Mouse (Mus musculus) C2C12 (cell line): Measurements from ENCODE around the gene Kansl1l. TPM values are rescaled to one million over a fixed set of nuclear protein-coding genes. Genes with fewer than 3 reads are reported as not detected.

Experiments used
- H3K27me3 ChIP-seq: one replicate; pipeline ENCODE4 v1.6.1; 2011; ENCODE audit not compliant: control insufficient read depth, insufficient read depth, insufficient read length
- H3K36me3 ChIP-seq: one replicate; pipeline ENCODE4 v1.6.1; 2011; ENCODE audit not compliant: control insufficient read depth, insufficient read depth
- H3K4me3 ChIP-seq: one replicate; pipeline ENCODE4 v1.5.1; 2011; ENCODE audit warnings: mild to moderate bottlenecking, control low read depth; ENCODE audit not compliant: poor library complexity, insufficient read depth, severe bottlenecking
- H3K79me2 ChIP-seq: one replicate; pipeline ENCODE4 v1.6.1; 2011; ENCODE audit not compliant: control insufficient read depth, insufficient read depth
- H3K79me3 ChIP-seq: one replicate; pipeline ENCODE4 v1.6.1; 2011; ENCODE audit warnings: low read depth, control low read depth
- H3ac ChIP-seq: one replicate; pipeline ENCODE3; 2011; ENCODE audit warnings: low read depth; ENCODE audit not compliant: control insufficient read depth, insufficient read length
- CEBPB ChIP-seq: IDR thresholded peaks from one replicate; pipeline ENCODE4 v1.6.1; 2011; ENCODE audit warnings: low read depth, mild to moderate bottlenecking, control low read depth, moderate library complexity
- CTCF ChIP-seq: IDR thresholded peaks from one replicate; pipeline ENCODE4 v1.5.1; 2011; ENCODE audit not compliant: control insufficient read depth, insufficient read depth, insufficient read length
- FOSL1 ChIP-seq: IDR thresholded peaks from one replicate; pipeline ENCODE4 v1.8.0; 2011; ENCODE audit warnings: mild to moderate bottlenecking, low read length; ENCODE audit not compliant: poor library complexity, insufficient read depth, severe bottlenecking
- MAX ChIP-seq: IDR thresholded peaks from one replicate; pipeline ENCODE4 v1.6.1; 2011; ENCODE audit warnings: mild to moderate bottlenecking, control low read depth
- MYOD1 ChIP-seq: IDR thresholded peaks from one replicate; pipeline ENCODE4 v1.6.1; 2011; ENCODE audit warnings: low read depth; ENCODE audit not compliant: control insufficient read depth, insufficient read length
- MYOG ChIP-seq: IDR thresholded peaks from one replicate; pipeline ENCODE4 v1.6.1; 2011; ENCODE audit not compliant: control insufficient read depth, insufficient read length; ENCODE audit errors: extremely low read depth
- USF1 ChIP-seq: IDR thresholded peaks from one replicate; pipeline ENCODE4 v1.6.1; 2011; ENCODE audit warnings: low read depth, mild to moderate bottlenecking, control low read depth, moderate library complexity
- polyA plus RNA-seq: library from polyadenylated mRNA; unstranded; fragments of >200 nt; fragmentation: generic; extraction: Trizol; gene quantifications from one replicate; pipeline ENCODE4 v1.2.1, GENCODE M21; 2012; ENCODE audit warnings: missing spikeins

Kansl1l gene
- polyA plus RNA-seq, 1 experiment, result 1.9 TPM

DNA sequence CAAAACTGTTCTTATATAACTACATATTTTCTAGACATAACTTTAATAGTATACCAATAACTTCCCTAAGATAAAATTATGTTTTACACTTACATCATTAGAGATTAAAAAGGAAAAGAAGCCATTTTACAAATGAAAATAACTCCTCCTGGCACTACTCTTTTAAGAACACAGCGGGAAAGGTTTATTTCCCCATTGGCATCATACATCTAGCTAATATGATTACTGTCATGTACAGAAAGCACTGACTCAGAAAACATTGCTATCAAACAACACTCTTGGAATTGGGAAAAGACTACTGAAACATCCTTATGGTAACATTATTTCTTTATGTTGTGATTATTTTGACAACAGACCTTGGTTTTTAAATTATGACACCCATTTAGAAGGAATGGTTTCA lies 48.6 kb downstream of the Kansl1l start:
- Histone ChIP-seq H3K4me3 (no peak overlapping the region), H3K36me3 (peaks cover 7% of the 10 kb centered on the region), H3K27me3 (no peaks in the 10 kb centered on the region), H3K79me3 (no peaks in the 10 kb centered on the region), H3K79me2 (no peaks in the 10 kb centered on the region), H3ac (no peak overlapping the region)
- TF ChIP-seq USF1 (no peak), MAX (no peak), CTCF (no peak), CEBPB (no peak), MYOG (no peak), FOSL1 (no peak), MYOD1 (no peak)

DNA sequence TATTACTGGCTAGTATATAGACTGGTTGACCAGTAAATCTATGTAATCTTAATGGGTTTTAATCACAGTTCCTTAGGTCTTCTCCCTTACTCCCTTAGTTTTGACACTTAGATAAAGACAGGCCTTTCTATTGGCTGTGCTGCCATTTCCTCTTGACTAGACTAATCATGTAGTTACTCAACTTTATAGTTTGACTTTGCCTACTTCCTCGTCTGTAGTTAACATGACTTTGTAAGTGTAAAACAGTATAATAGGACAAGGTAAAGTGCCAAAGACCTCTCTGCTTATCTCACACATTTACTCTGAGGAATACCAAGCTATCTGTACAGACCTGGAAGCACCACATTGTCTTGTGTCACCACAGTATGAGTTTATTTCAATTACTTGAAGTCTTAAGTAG lies 86.8 kb downstream of the Kansl1l start:
- H3K79me3 ChIP-seq, result no peaks in the 10 kb centered on the region
- TF ChIP-seq MAX (no peak), FOSL1 (no peak), CEBPB (no peak), MYOD1 (no peak), USF1 (no peak), MYOG (no peak), CTCF (no peak)
- no peaks in the 10 kb centered on the region for H3K79me2 ChIP-seq
- H3K36me3 ChIP-seq, result peaks cover 44% of the 10 kb centered on the region
- no peaks in the 10 kb centered on the region for H3K27me3 ChIP-seq
- no peak overlapping the region for H3K4me3 ChIP-seq
- H3ac ChIP-seq, result no peak overlapping the region

GRCm38 (mm10) chr1:66712859-66713258 lies 104.5 kb downstream of the Kansl1l start:
- H3K36me3 ChIP-seq, result peaks cover 62% of the 10 kb centered on the region
- TF ChIP-seq FOSL1 (no peak), CTCF (no peak), MYOG (no peak), MYOD1 (no peak), MAX (no peak), USF1 (no peak), CEBPB (no peak)
- H3ac ChIP-seq, result no peak overlapping the region
- no peak overlapping the region for H3K4me3 ChIP-seq
- peaks cover 7% of the 10 kb centered on the region for H3K79me3 ChIP-seq
- H3K27me3 ChIP-seq, result no peaks in the 10 kb centered on the region
- H3K79me2 ChIP-seq, result no peaks in the 10 kb centered on the region

DNA sequence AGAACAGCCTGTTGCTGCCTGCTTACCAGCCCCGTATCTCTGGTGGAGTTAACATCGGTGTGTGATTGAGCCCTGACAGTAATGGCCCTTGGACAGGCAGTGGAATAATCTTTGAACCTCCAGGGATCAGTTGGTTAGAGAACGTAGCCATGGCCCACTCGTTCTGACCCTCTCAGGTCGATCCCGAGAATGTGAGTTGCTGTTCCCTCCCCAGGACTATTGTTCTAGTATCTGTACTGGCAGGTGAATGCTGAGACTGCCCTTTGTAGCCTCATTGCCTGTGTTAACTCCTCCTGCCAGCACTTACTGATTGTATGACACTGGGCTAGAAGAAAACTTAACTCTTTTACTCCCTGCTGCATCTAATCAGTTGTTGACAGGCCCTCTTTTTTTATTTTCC lies 112.8 kb downstream of the Kansl1l start:
- Histone ChIP-seq H3K36me3 (peaks cover 21% of the 10 kb centered on the region), H3K79me2 (peaks cover 48% of the 10 kb centered on the region), H3K4me3 (no peak overlapping the region), H3K79me3 (peaks cover 19% of the 10 kb centered on the region), H3ac (no peak overlapping the region), H3K27me3 (no peaks in the 10 kb centered on the region)
- TF ChIP-seq MYOG, result no peak
- TF ChIP-seq CEBPB, result no peak
- no peak for TF ChIP-seq FOSL1
- no peak for TF ChIP-seq CTCF
- TF ChIP-seq MAX, result no peak
- no peak for TF ChIP-seq MYOD1
- no peak for TF ChIP-seq USF1

- TF ChIP-seq MAX (no peak), MYOG (no peak), MYOD1 (no peak), FOSL1 (no peak), CEBPB (no peak), USF1 (no peak), CTCF (no peak)
- Histone ChIP-seq H3K79me2 (peaks cover 48% of the 10 kb centered on the region), H3ac (no peak overlapping the region), H3K79me3 (peaks cover 16% of the 10 kb centered on the region), H3K36me3 (peaks cover 5% of the 10 kb centered on the region), H3K27me3 (no peaks in the 10 kb centered on the region), H3K4me3 (no peak overlapping the region)
Measured at GRCm38 (mm10) chr1:66702623-66703345, 114.6 kb downstream of the Kansl1l start.

- H3K4me3 ChIP-seq, result peak overlapping the region; percentile 61
- no peaks in the 10 kb centered on the region for H3K27me3 ChIP-seq
- TF ChIP-seq USF1 (no peak), MAX (no peak), MYOG (no peak), CEBPB (no peak), FOSL1 (no peak), CTCF (no peak), MYOD1 (no peak)
- H3K79me3 ChIP-seq, result peaks cover 16% of the 10 kb centered on the region
- peaks cover 48% of the 10 kb centered on the region for H3K79me2 ChIP-seq
- H3ac ChIP-seq, result no peak overlapping the region
- H3K36me3 ChIP-seq, result no peaks in the 10 kb centered on the region
Measured at GRCm38 (mm10) chr1:66701576-66701940, 115.8 kb downstream of the Kansl1l start.
